In genomic region chr11:101462583-101463440, GRCm38 (mm10) we compare ENCODE assay signal across 10 mouse cellular contexts. TPM values are rescaled to one million over a fixed set of nuclear protein-coding genes. Genes with fewer than 3 reads are reported as not detected.
DNase-seq lines count a peak whose midpoint lies in the region; ATAC-seq and TF ChIP-seq lines count a peak whose summit lies in the region.
"Had no signal": no experiment of that assay in that cellular context is flagged by ENCODE, and none has a peak within 500 bp of the region (broad histone marks: within the 10 kb centered on the region; RNA-seq: fewer than 3 reads in every experiment).

No protein-coding gene starts in this region.

- no peak overlapping the region for H3K4me2 ChIP-seq in heart, embryonic 13.5 days
- H3K4me2 ChIP-seq in embryonic facial prominence, embryonic 12.5 days (replicated peaks), result 0 out of 2 replicates have a peak overlapping the region, but pooled peaks have one; percentile 0
- H3K4me2 ChIP-seq in intestine, postnatal 0 days (replicated peaks; ENCODE audit: low read depth), result peak overlapping the region; percentile 94
- H3K4me2 ChIP-seq in neural tube, embryonic 14.5 days (ENCODE audit: low read depth, low read length), result peak overlapping the region; percentile 62; the same call in 1 of the 2 replicates

- H3K27ac ChIP-seq in heart, embryonic 13.5 days (replicated peaks), result no peak overlapping the region
- H3K27ac ChIP-seq in embryonic facial prominence, embryonic 12.5 days, result no peak overlapping the region
- H3K27ac ChIP-seq in intestine, postnatal 0 days (ENCODE audit: low read depth, low read length), result peak overlapping the region; percentile 93
- H3K27ac ChIP-seq in neural tube, embryonic 14.5 days (ENCODE audit: low read depth, low read length), result no peak overlapping the region

- H3K4me3 ChIP-seq in heart, embryonic 13.5 days, result no peak overlapping the region
- H3K4me3 ChIP-seq in embryonic facial prominence, embryonic 12.5 days, result no peak overlapping the region
- no peak overlapping the region for H3K4me3 ChIP-seq in intestine, postnatal 0 days (ENCODE audit: low read depth, low read length)
- H3K4me3 ChIP-seq in neural tube, embryonic 14.5 days (ENCODE audit: low read depth, low read length), result no peak overlapping the region

- 43% methylated on average over 13 of the region's 13 CpGs for WGBS in heart, embryonic 13.5 days
- 23% methylated on average over 13 of the region's 13 CpGs for WGBS in embryonic facial prominence, embryonic 12.5 days
- 17% methylated on average over 13 of the region's 13 CpGs for WGBS in intestine, postnatal 0 days
- 30% methylated on average over 13 of the region's 13 CpGs for WGBS in neural tube, embryonic 14.5 days

- no peaks in the 10 kb centered on the region for H3K27me3 ChIP-seq in heart, embryonic 13.5 days (replicated peaks)
- H3K27me3 ChIP-seq in embryonic facial prominence, embryonic 12.5 days, result no peaks in the 10 kb centered on the region
- no peaks in the 10 kb centered on the region for H3K27me3 ChIP-seq in intestine, postnatal 0 days (replicated peaks; ENCODE audit: control insufficient read depth, insufficient read depth, low read length)
- H3K27me3 ChIP-seq in neural tube, embryonic 14.5 days (ENCODE audit: control insufficient read depth, insufficient read depth, low read length), result no peaks in the 10 kb centered on the region

- peaks cover 47% of the 10 kb centered on the region for H3K4me1 ChIP-seq in heart, embryonic 13.5 days
- H3K4me1 ChIP-seq in embryonic facial prominence, embryonic 12.5 days, result peaks cover 35% of the 10 kb centered on the region
- H3K4me1 ChIP-seq in intestine, postnatal 0 days (replicated peaks; ENCODE audit: control insufficient read depth, insufficient read depth, low read length), result 0 out of 2 replicates have a peak, but pooled peaks cover 4% of the 10 kb centered on the region
- peaks cover 33% of the 10 kb centered on the region for H3K4me1 ChIP-seq in neural tube, embryonic 14.5 days (ENCODE audit: control insufficient read depth, insufficient read depth, low read length)

- peaks cover 51% of the 10 kb centered on the region for H3K36me3 ChIP-seq in heart, embryonic 13.5 days
- peaks cover 21% of the 10 kb centered on the region for H3K36me3 ChIP-seq in embryonic facial prominence, embryonic 12.5 days
- H3K36me3 ChIP-seq in intestine, postnatal 0 days (ENCODE audit: control insufficient read depth, insufficient read depth), result peaks cover 47% of the 10 kb centered on the region
- H3K36me3 ChIP-seq in neural tube, embryonic 14.5 days (ENCODE audit: control insufficient read depth, insufficient read depth, low read length), result peaks cover 40% of the 10 kb centered on the region

- DNase-seq in heart, adult 9 months (ENCODE audit: low spot score in 2 of 2), result no peak
- no peak for DNase-seq in B cell, adult 2 months
- no peak for DNase-seq in right cerebral cortex, postnatal 10 days (ENCODE audit: low spot score in 2 of 2)
- no peak for DNase-seq in adrenal gland, adult 2 months
- DNase-seq: gastrocnemius, postnatal 14 days; layer of hippocampus, postnatal 36 days had no signal

- no peak for ATAC-seq in heart, embryonic 13.5 days (ENCODE audit: extremely low read depth, insufficient number of reproducible peaks, low FRiP score, low TSS enrichment)
- ATAC-seq in embryonic facial prominence, embryonic 12.5 days (ENCODE audit: insufficient number of reproducible peaks, insufficient read depth, low FRiP score, low TSS enrichment), result no peak
- ATAC-seq in intestine, postnatal 0 days, result peak; percentile 16; the same call in 1 of the 2 replicates
- no peak for ATAC-seq in neural tube, embryonic 14.5 days (ENCODE audit: low read depth)

- TF ChIP-seq CTCF in intestine, postnatal 0 days (IDR thresholded peaks at IDR 0.05; ENCODE audit: low read depth), result no peak

- H3K9me3 ChIP-seq in heart, embryonic 13.5 days, result no peaks in the 10 kb centered on the region
- no peaks in the 10 kb centered on the region for H3K9me3 ChIP-seq in embryonic facial prominence, embryonic 12.5 days
- H3K9me3 ChIP-seq in intestine, postnatal 0 days (ENCODE audit: control insufficient read depth), result no peaks in the 10 kb centered on the region
- H3K9me3 ChIP-seq in neural tube, embryonic 14.5 days (ENCODE audit: control insufficient read depth, low read length), result no peaks in the 10 kb centered on the region

- 0 out of 2 replicates have a peak overlapping the region, but pooled peaks have one; percentile 3 for H3K9ac ChIP-seq in heart, embryonic 13.5 days
- no peak overlapping the region for H3K9ac ChIP-seq in embryonic facial prominence, embryonic 12.5 days
- no peak overlapping the region for H3K9ac ChIP-seq in intestine, postnatal 0 days (ENCODE audit: low read depth, low read length)
- H3K9ac ChIP-seq in neural tube, embryonic 14.5 days (replicated peaks; ENCODE audit: low read depth, low read length), result no peak overlapping the region; the same call in 1 of the 2 replicates

RNA-seq across cellular contexts. Expression of gene Rnd2, which starts 2.0 kb away (rescaled TPM):
- polyA plus RNA-seq in heart, embryonic 13.5 days (2015; fragmentation: Nextera tagmentation; extraction: Ambion mirVana), result 23.5 and 26.4 TPM in 2 replicates
- 15.2 and 17.2 TPM in 2 replicates for polyA plus RNA-seq in embryonic facial prominence, embryonic 12.5 days (2016; fragmentation: Nextera tagmentation; extraction: Ambion mirVana)
- polyA plus RNA-seq in intestine, postnatal 0 days (2015; fragmentation: Nextera tagmentation; extraction: Ambion mirVana), result 27.8 and 31.9 TPM in 2 replicates
- 37.9 and 61.8 TPM in 2 replicates for polyA plus RNA-seq in neural tube, embryonic 14.5 days (2014; fragmentation: Nextera tagmentation; extraction: Ambion mirVana)
- 10 to 100 TPM in 1 of 2 experiments, 1 to 10 TPM in 1; 6.0 to 12.9 TPM for total RNA-seq in adrenal gland, adult 2 months (2021)
- polyA plus RNA-seq in adrenal gland, adult 2 months (2012; rRNA removed), result 6.0 and 11.3 TPM in 2 replicates

RNA-seq across cellular contexts. Expression of gene Vat1, which starts 3.2 kb away (rescaled TPM):
- 28.0 and 28.9 TPM in 2 replicates for polyA plus RNA-seq in heart, embryonic 13.5 days (2015; fragmentation: Nextera tagmentation; extraction: Ambion mirVana)
- polyA plus RNA-seq in embryonic facial prominence, embryonic 12.5 days (2016; fragmentation: Nextera tagmentation; extraction: Ambion mirVana), result 32.2 and 35.4 TPM in 2 replicates
- 94.5 and 95.6 TPM in 2 replicates for polyA plus RNA-seq in intestine, postnatal 0 days (2015; fragmentation: Nextera tagmentation; extraction: Ambion mirVana)
- polyA plus RNA-seq in neural tube, embryonic 14.5 days (2014; fragmentation: Nextera tagmentation; extraction: Ambion mirVana), result 67.4 and 90.8 TPM in 2 replicates
- 100 to 1,000 TPM in 1 of 2 experiments, 10 to 100 TPM in 1; 95.6 to 189 TPM for total RNA-seq in adrenal gland, adult 2 months (2021)
- 151 and 157 TPM in 2 replicates for polyA plus RNA-seq in adrenal gland, adult 2 months (2012; rRNA removed)

RNA-seq across cellular contexts. Expression of gene Ifi35, which starts 14.6 kb away (rescaled TPM):
- polyA plus RNA-seq in heart, embryonic 13.5 days (2015; fragmentation: Nextera tagmentation; extraction: Ambion mirVana), result 11.6 and 13.7 TPM in 2 replicates
- polyA plus RNA-seq in embryonic facial prominence, embryonic 12.5 days (2016; fragmentation: Nextera tagmentation; extraction: Ambion mirVana), result 5.9 and 6.1 TPM in 2 replicates
- polyA plus RNA-seq in intestine, postnatal 0 days (2015; fragmentation: Nextera tagmentation; extraction: Ambion mirVana), result 100 and 102 TPM in 2 replicates
- 1.4 and 2.0 TPM in 2 replicates for polyA plus RNA-seq in neural tube, embryonic 14.5 days (2014; fragmentation: Nextera tagmentation; extraction: Ambion mirVana)
- total RNA-seq in adrenal gland, adult 2 months (2021), result 10 to 100 TPM; 33.2 to 40.5 TPM
- 32.3 and 44.1 TPM in 2 replicates for polyA plus RNA-seq in adrenal gland, adult 2 months (2012; rRNA removed)

RNA-seq across cellular contexts. Expression of gene Rpl27, which starts 20.7 kb away (rescaled TPM):
- polyA plus RNA-seq in heart, embryonic 13.5 days (2015; fragmentation: Nextera tagmentation; extraction: Ambion mirVana), result 222 and 239 TPM in 2 replicates
- polyA plus RNA-seq in embryonic facial prominence, embryonic 12.5 days (2016; fragmentation: Nextera tagmentation; extraction: Ambion mirVana), result 361 and 382 TPM in 2 replicates
- 240 and 241 TPM in 2 replicates for polyA plus RNA-seq in intestine, postnatal 0 days (2015; fragmentation: Nextera tagmentation; extraction: Ambion mirVana)
- 257 and 271 TPM in 2 replicates for polyA plus RNA-seq in neural tube, embryonic 14.5 days (2014; fragmentation: Nextera tagmentation; extraction: Ambion mirVana)
- total RNA-seq in adrenal gland, adult 2 months (2021), result 10 to 100 TPM; 34.0 to 75.2 TPM
- polyA plus RNA-seq in adrenal gland, adult 2 months (2012; rRNA removed), result 133 and 183 TPM in 2 replicates

RNA-seq across cellular contexts. Expression of gene Ptges3l, which starts 37.7 kb away (rescaled TPM):
- 71.6 and 75.1 TPM in 2 replicates for polyA plus RNA-seq in heart, embryonic 13.5 days (2015; fragmentation: Nextera tagmentation; extraction: Ambion mirVana)
- polyA plus RNA-seq in embryonic facial prominence, embryonic 12.5 days (2016; fragmentation: Nextera tagmentation; extraction: Ambion mirVana), result 7.4 and 9.1 TPM in 2 replicates
- 7.0 and 7.8 TPM in 2 replicates for polyA plus RNA-seq in intestine, postnatal 0 days (2015; fragmentation: Nextera tagmentation; extraction: Ambion mirVana)
- 1.8 and 3.0 TPM in 2 replicates for polyA plus RNA-seq in neural tube, embryonic 14.5 days (2014; fragmentation: Nextera tagmentation; extraction: Ambion mirVana)
- total RNA-seq in adrenal gland, adult 2 months (2021), result 1 to 10 TPM; 2.1 to 4.3 TPM
- polyA plus RNA-seq in adrenal gland, adult 2 months (2012; rRNA removed), result 0.93 and 1.1 TPM in 2 replicates
